Mouse (Mus musculus) intestine, postnatal 0 days (tissue): ENCODE results near the gene Zkscan16. TPM values are rescaled to one million over a fixed set of nuclear protein-coding genes. Genes with fewer than 3 reads are reported as not detected.

Experiments used
- ATAC-seq: fragments of 200-750 bp; cut with Nextera tagmentation; 2 replicates; pipeline ENCODE4 v1.8.0; 2017; ENCODE audit warnings: mild to moderate bottlenecking, moderate TSS enrichment, moderate library complexity
- H3K27ac ChIP-seq: fragments of 300-500 bp; sonication (generic); 2 replicates; pipeline ENCODE4 v1.5.1; 2014; ENCODE audit warnings: mild to moderate bottlenecking, low read depth, low read length, moderate library complexity
- H3K27me3 ChIP-seq: fragments of 300-500 bp; sonication (generic); replicated peaks from 2 replicates; pipeline ENCODE4 v1.6.1; 2014; ENCODE audit warnings: low read length, mixed read lengths; ENCODE audit not compliant: control insufficient read depth, insufficient read depth
- H3K36me3 ChIP-seq: fragments of 300-500 bp; sonication (generic); 2 replicates; pipeline ENCODE4 v1.6.1; 2014; ENCODE audit warnings: mild to moderate bottlenecking, moderate library complexity; ENCODE audit not compliant: control insufficient read depth, insufficient read depth
- H3K4me1 ChIP-seq: fragments of 300-500 bp; sonication (generic); replicated peaks from 2 replicates; pipeline ENCODE4 v1.6.1; 2014; ENCODE audit warnings: antibody characterized with exemption, low read length, mixed read lengths; ENCODE audit not compliant: control insufficient read depth, insufficient read depth
- H3K4me2 ChIP-seq: fragments of 300-500 bp; sonication (generic); replicated peaks from 2 replicates; pipeline ENCODE4 v1.6.1; 2014; ENCODE audit warnings: low read depth, mild to moderate bottlenecking, moderate library complexity
- H3K4me3 ChIP-seq: fragments of 300-500 bp; sonication (generic); 2 replicates; pipeline ENCODE4 v1.5.1; 2014; ENCODE audit warnings: low read depth, low read length
- H3K9ac ChIP-seq: fragments of 300-500 bp; sonication (generic); 2 replicates; pipeline ENCODE4 v1.6.1; 2014; ENCODE audit warnings: mild to moderate bottlenecking, low read depth, low read length
- H3K9me3 ChIP-seq: fragments of 300-500 bp; sonication (generic); 2 replicates; pipeline ENCODE4 v1.6.1; 2016; ENCODE audit warnings: mixed run types; ENCODE audit not compliant: control insufficient read depth
- CTCF ChIP-seq: sonication (generic); IDR thresholded peaks from 2 replicates; pipeline ENCODE4 v1.5.1; 2016; ENCODE audit warnings: low read depth, mild to moderate bottlenecking, control low read depth, antibody characterized with exemption, moderate library complexity
- WGBS: fragments of 180-500 bp; shearing (Covaris S2); extraction: QIAGEN DNeasy Blood & Tissue Kit; methylation state at CpG from one replicate; pipeline ENCODE4 v1.1.7; 2014; 5-methylcytosine and 5-hydroxymethylcytosine counted together
- polyA plus RNA-seq: library from polyadenylated mRNA; unstranded; fragments of >200 nt; fragmentation: Nextera tagmentation; extraction: Ambion mirVana; gene quantifications from 2 replicates; pipeline ENCODE4 v1.2.1, GENCODE M21; 2015

Zkscan16 gene
- polyA plus RNA-seq, 1 experiment from 2014 or later = 0.04 TPM

GRCm38 (mm10) chr4:58999686-59000085, 56.3 kb downstream of the Zkscan16 start:
- peak; percentile 92 for TF ChIP-seq CTCF
- Histone ChIP-seq H3K36me3 (no peaks in the 10 kb centered on the region), H3K4me2 (no peak overlapping the region), H3K27me3 (no peaks in the 10 kb centered on the region), H3K4me3 (no peak overlapping the region), H3K9ac (no peak overlapping the region), H3K4me1 (0 out of 2 replicates have a peak, but pooled peaks cover 3% of the 10 kb centered on the region), H3K27ac (no peak overlapping the region), H3K9me3 (no peaks in the 10 kb centered on the region)
- 1% methylated on average over 2 of the region's 2 CpGs for WGBS
- no peak for ATAC-seq

GRCm38 (mm10) chr4:59000614-59001013, 57.2 kb downstream of the Zkscan16 start:
- peak; percentile 72 for TF ChIP-seq CTCF
- 3% methylated on average over 2 of the region's 2 CpGs for WGBS
- peak; percentile 16; the same call in 1 of the 2 replicates for ATAC-seq

GRCm38 (mm10) chr4:59002948-59003805, 59.7 kb downstream of the Zkscan16 start, which contains the start of gene Gm20503:
TSS of gene Gm20503 (plus strand) at chr4:59003210.
- Histone ChIP-seq H3K4me2 (peak within 1 kb of the TSS; percentile 79), H3K9ac (peak within 1 kb of the TSS; percentile 90), H3K27me3 (no peaks in the 10 kb centered on the region), H3K27ac (peak within 1 kb of the TSS; percentile 88), H3K9me3 (no peaks in the 10 kb centered on the region), H3K36me3 (no peaks in the 10 kb centered on the region), H3K4me1 (peaks cover 4% of the 10 kb centered on the region), H3K4me3 (peak within 1 kb of the TSS; percentile 90)
- ATAC-seq = peak; percentile 96
- TF ChIP-seq CTCF = no peak
- under 1% methylated on average over 85 of the region's 89 CpGs for WGBS

More at GRCm38 (mm10) chr4:59000614-59001013, 57.2 kb downstream of the Zkscan16 start:
- no peaks in the 10 kb centered on the region for H3K36me3 ChIP-seq
- H3K9me3 ChIP-seq = no peaks in the 10 kb centered on the region
- H3K9ac ChIP-seq = no peak overlapping the region
- H3K27ac ChIP-seq = no peak overlapping the region
- no peaks in the 10 kb centered on the region for H3K4me1 ChIP-seq
- H3K27me3 ChIP-seq = no peaks in the 10 kb centered on the region
- no peak overlapping the region for H3K4me2 ChIP-seq
- H3K4me3 ChIP-seq = no peak overlapping the region

- H3K9me3 ChIP-seq = no peaks in the 10 kb centered on the region
- H3K9ac ChIP-seq = peak overlapping the region; percentile 90; the same call in 1 of the 2 replicates
- no peak for ATAC-seq
- peak overlapping the region; percentile 90 for H3K4me3 ChIP-seq
- H3K27me3 ChIP-seq = no peaks in the 10 kb centered on the region
- H3K27ac ChIP-seq = no peak overlapping the region
- 17% methylated on average over 7 of the region's 7 CpGs for WGBS
- H3K4me1 ChIP-seq = peaks cover 7% of the 10 kb centered on the region
- no peak for TF ChIP-seq CTCF
- peak overlapping the region; percentile 79 for H3K4me2 ChIP-seq
- no peaks in the 10 kb centered on the region for H3K36me3 ChIP-seq
These were observed 60.4 kb downstream of the Zkscan16 start for GRCm38 (mm10) chr4:59003806-59004200.

DNA sequence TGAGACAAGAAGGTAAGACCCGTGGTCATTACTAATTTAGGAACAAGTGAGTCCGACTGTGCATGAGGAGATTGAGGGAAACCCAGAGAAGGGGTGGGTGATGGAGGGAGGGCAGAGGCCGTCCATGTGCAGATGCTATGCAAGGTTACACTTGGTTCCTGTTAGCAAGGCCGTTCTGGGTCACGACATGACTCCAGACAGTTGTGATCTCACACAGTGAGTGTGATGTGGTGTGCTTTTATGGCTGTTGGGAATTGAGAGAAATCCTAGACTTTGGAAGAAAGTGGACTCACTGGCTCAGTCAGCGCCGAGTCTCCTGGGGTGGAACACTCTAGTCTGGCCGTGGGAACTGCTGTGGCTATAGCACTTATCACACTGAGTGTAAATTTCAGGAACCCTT, 62.8 kb downstream of the Zkscan16 start:
- Histone ChIP-seq H3K27ac (no peak overlapping the region), H3K9me3 (no peaks in the 10 kb centered on the region), H3K4me1 (peaks cover 7% of the 10 kb centered on the region), H3K4me2 (no peak overlapping the region), H3K36me3 (no peaks in the 10 kb centered on the region), H3K27me3 (no peaks in the 10 kb centered on the region), H3K4me3 (no peak overlapping the region), H3K9ac (no peak overlapping the region)
- TF ChIP-seq CTCF = no peak
- no peak for ATAC-seq
- 73% methylated on average over 8 of the region's 8 CpGs for WGBS

GRCm38 (mm10) chr4:59007016-59007415, 63.6 kb downstream of the Zkscan16 start:
- Histone ChIP-seq H3K9me3 (no peaks in the 10 kb centered on the region), H3K4me1 (peaks cover 7% of the 10 kb centered on the region), H3K4me2 (no peak overlapping the region), H3K27ac (no peak overlapping the region), H3K4me3 (no peak overlapping the region), H3K36me3 (no peaks in the 10 kb centered on the region), H3K9ac (no peak overlapping the region), H3K27me3 (no peaks in the 10 kb centered on the region)
- 80% methylated on average over 6 of the region's 6 CpGs for WGBS
- TF ChIP-seq CTCF = no peak
- no peak for ATAC-seq

Other genes with a start within 250 kb of the Zkscan16 start
- 0.03 TPM in 1 of 2 replicates, not detected in the other for gene Olfr267, start 155.9 kb upstream of the Zkscan16 start, polyA plus RNA-seq
- 14.4 and 15.3 TPM in 2 replicates for gene Ecpas, start 30.9 kb upstream of the Zkscan16 start, polyA plus RNA-seq
- 31.1 and 33.3 TPM in 2 replicates for gene Ptgr1, start 43.5 kb downstream of the Zkscan16 start, polyA plus RNA-seq
- 13.0 and 13.1 TPM in 2 replicates for gene Dnajc25, start 51.4 kb downstream of the Zkscan16 start, polyA plus RNA-seq
- 18.6 and 24.2 TPM in 2 replicates for gene Gm20503, start 59.6 kb downstream of the Zkscan16 start, polyA plus RNA-seq
- 49.7 and 56.0 TPM in 2 replicates for gene Gng10, start 91.5 kb downstream of the Zkscan16 start, polyA plus RNA-seq
- not detected in 2 replicates for gene AI481877, start 195.4 kb downstream of the Zkscan16 start, polyA plus RNA-seq
- gene Ugcg, start 245.6 kb downstream of the Zkscan16 start, polyA plus RNA-seq = 20.3 and 25.3 TPM in 2 replicates